Mouse (Mus musculus): ENCODE measurements around the gene Jam3.

GRCm38 (mm10) chr9:27122076-27122475, 33.1 kb downstream of the Jam3 start:
- TF ChIP-seq POLR2A (IDR thresholded peaks at IDR 0.05; ENCODE audit: extremely low read depth, insufficient read depth, low read length) (no peak), CTCF (IDR thresholded peaks at IDR 0.05; ENCODE audit: extremely low read depth, insufficient read depth, low read length) (no peak)

Data from cortical plate, adult 2 months (tissue).